Mouse (Mus musculus): ENCODE measurements around the gene Srp54a.
"Not testable (repeated sequence)": the region's sequence is repeated elsewhere in the genome, so short reads cannot be mapped to it uniquely, and the experiment has no call there.

Gene Srp54a

DNA sequence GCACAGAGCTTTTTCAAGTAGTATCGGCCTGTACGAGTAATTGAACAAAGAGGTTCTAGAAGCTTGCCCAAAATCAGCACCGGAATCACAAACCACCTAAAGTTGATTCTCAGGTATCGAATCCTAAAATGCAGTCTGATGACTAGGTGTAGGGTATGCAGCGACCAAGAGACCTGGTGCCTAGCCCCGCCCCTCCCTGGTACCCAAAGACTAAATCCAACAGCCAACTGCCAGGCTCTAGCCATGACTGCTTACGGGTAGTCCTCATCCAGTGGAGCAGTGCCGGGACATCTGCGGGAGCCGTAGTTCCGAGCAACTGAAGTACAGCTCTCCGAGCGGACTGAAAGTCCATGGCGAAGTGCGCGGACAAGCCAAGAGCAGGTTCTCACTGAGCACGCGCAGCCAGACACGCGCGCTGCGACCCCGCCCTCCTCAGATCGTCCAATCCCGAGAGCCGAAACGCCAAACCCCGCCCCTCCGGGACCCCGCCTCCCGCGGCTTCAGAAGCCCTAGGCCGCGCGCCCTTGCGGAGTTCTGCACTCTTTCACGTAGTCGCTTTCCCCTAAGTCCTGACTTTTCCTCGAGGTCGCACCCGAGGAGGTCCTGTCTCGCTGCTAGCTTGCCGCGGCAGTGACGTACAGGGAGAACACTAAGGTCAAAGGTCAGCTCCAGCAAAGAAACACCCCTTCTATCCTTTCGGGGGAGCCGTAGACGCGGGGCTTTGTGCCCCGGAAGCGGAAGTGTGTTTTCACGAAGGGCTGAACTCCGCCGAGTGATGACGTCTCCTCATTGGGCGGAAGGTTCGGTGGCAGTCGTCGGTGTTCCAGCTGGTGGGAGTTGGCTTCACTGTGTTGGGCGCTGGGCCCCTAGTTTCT is at the start of gene Srp54a, which contains the start of gene 2700097O09Rik:
Gene Srp54a (plus strand): TSS at position 537 of the 875 bp plus-strand sequence.
Gene 2700097O09Rik (minus strand): TSS at position 385 of the 875 bp plus-strand sequence.
- peak; percentile 94 for DNase-seq (ENCODE audit: low spot score in 2 of 2)

GRCm38 (mm10) chr12:55041011-55041410 is 39.1 kb upstream of the Srp54a start:
- no peak for DNase-seq (ENCODE audit: low spot score in 2 of 2)

GRCm38 (mm10) chr12:55049731-55050353 is 30.2 kb upstream of the Srp54a start:
- no peak for DNase-seq (ENCODE audit: low spot score in 2 of 2)

DNA sequence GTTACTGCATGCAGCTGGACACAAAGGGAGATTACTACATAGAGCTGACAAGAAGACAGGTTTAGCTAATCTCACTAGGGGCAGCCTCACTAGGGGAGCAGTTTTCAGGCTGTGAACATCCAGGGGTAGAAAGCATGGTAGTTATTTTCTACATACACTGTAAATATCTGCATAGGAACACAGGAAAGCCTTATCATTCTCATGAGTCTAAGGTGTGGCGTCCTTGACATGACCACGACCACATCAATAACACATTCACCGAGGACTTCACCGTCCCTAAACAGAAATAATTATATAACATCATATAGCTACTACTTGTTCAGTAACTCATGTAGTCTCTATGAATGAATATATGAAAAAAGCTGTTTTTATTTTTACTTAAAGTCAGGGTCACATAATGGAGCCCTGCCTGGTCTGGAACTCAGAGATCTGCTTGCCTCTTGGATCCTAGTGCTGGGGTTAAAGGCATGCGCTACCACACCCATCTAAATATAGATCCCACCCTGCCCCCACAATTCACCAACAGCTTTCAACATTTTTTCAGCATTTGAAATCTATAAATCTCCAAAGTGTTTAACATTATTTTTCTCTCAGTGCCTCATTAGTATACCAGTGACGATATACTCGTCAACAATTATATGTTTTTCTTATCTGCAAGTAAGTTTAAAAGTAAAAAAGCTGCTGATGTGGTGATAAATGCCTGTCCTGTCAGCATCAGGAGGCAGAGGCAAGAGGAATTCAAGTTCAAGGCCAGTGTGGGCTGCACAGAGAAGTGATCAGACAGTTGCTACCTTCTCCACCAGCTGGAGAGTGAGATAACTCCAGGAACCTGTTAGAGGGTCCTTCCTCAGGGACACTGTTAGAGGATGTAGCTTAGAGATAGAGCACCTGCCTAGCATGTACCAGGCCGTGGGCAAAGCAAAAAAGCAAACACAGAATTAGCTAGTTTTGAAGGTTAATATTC is 28.6 kb upstream of the Srp54a start:
- DNase-seq (ENCODE audit: low spot score in 2 of 2): no peak

GRCm38 (mm10) chr12:55053267-55053666 is 26.8 kb upstream of the Srp54a start:
- DNase-seq (ENCODE audit: low spot score in 2 of 2): no peak

DNA sequence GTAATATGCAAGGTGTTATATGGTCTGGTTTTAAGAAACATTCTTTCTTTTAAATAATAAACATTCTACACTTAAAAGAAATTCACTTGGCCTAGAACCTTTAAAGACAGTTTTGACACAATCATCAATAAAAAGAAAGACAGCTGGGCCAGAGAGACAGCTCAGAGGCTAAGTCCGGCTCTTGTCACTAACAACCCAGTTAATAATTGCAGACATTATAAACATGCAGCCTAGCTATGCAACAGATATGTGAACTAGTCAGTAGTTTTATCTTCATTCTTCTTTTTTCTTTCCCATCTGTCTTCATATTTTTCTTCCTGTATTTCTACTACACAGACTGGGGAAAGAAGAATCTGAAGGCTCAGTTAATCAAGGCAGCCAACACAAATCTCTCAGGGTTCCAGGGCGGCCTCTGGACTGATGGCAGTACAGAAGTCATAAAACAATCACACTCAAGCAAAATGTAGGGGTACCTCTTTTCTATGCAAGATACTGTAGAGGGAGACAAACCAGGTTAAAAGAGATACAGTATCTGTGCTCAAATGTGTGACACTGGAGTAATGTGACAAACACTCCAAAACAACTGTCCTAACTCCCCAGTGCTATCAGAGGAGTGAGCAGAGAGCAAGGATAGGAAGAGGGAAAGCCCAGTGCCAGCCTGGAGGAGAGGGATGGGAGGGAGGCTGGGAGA is 25.4 kb upstream of the Srp54a start:
- DNase-seq (ENCODE audit: low spot score in 2 of 2): no peak

- DNase-seq (ENCODE audit: low spot score in 2 of 2): no peak
Measured at GRCm38 (mm10) chr12:55056703-55057102, 23.4 kb upstream of the Srp54a start.

- no peak for DNase-seq (ENCODE audit: low spot score in 2 of 2)
Measured at GRCm38 (mm10) chr12:55058865-55059615, 21.0 kb upstream of the Srp54a start.

- no peak for DNase-seq (ENCODE audit: low spot score in 2 of 2)
Measured at GRCm38 (mm10) chr12:55059812-55060211, 20.2 kb upstream of the Srp54a start.

DNA sequence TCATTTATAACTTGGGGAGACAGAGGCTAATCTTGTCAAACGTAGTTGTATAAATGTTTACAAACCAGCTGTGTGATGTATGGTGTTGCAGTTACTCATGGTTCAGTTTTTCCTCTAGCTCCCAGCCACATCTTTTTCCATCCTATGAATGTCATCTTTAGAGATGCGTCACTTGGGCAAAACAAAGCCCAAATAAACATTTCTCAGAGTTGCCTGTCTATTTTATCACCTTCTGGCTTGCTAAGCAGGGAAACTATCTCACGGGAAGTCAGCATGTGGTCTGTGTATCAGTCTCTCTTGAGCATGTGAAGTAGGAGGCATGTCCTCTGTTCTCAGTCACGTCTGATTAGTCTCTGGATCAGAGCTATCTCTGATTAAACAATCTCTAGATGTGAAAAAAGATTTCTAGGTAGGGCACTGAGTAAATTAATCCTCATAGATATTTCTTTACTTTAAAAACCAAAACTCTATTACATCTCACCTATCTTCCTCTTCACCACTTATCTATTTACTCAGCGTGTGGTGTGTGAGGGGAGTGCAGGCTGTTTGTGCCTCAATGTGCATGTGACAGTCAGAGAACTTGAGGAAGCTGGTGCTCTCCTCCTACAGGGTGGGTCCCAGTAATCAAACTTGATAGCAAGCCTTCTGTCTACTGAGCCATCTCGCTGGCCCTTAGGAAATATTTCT is 19.7 kb upstream of the Srp54a start:
- DNase-seq (ENCODE audit: low spot score in 2 of 2): no peak

GRCm38 (mm10) chr12:55061006-55061405 is 19.1 kb upstream of the Srp54a start:
- no peak for DNase-seq (ENCODE audit: low spot score in 2 of 2)

GRCm38 (mm10) chr12:55062141-55062540 is 17.9 kb upstream of the Srp54a start:
- no peak for DNase-seq (ENCODE audit: low spot score in 2 of 2)

DNA sequence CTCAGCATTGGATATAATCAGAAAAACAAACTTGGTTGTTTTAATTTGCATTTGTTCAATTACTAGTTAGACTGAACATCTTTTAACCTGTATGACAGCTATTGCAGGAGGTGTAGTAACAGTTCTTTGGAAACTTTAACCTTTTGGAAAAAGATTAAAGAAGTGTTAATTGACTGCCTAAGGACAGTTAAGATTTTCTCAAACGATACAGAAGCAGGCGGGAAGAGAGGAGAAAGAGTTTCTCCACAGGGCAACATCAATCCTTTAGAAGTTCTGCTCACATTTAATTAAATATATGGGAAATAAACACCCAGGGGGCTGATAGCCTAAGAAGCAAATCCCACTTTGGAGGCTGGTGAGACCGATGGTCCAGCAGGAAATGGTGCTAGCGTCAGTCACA is 7.6 kb upstream of the Srp54a start:
- DNase-seq (ENCODE audit: low spot score in 2 of 2): no peak

GRCm38 (mm10) chr12:55073686-55074085 is 6.4 kb upstream of the Srp54a start:
- no peak for DNase-seq (ENCODE audit: low spot score in 2 of 2)

DNA sequence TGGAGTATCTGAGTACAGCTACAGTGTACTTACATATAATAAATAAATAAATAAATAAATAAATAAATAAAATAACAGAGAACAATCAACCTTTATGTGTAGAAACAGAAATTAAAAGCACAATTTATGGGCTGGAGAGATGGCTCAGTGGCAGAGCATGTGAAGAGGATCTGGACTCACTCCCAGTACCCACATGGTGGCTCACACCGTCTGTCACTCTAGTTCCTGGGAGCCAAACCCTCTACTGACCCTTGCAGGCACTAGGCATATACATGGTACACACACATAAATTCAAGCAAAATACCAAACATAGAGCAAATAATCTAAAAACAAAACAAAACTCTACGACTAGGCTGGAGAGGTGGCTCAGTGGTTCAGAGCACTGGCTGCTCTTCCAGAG is 4.8 kb upstream of the Srp54a start:
- no peak for DNase-seq (ENCODE audit: low spot score in 2 of 2)

DNA sequence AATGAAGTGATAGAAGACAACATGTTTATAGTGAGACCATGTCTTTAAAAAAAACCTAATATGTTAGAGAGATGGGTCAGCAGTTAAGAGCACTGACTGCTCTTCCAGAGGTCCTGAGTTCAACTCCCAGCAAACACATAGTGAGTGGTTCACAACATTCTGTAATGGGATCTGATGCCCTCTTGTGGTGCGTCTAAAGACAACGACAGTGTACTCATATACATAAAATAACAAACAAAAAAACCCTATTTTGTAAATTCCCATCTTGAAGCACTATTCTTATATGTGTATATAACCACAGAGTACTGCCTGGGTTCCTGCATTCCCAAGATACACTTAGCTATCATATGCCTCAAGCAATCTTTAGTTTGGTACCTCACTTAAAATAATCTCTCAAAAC is 1.4 kb upstream of the Srp54a start:
- not testable (repeated sequence) for DNase-seq (ENCODE audit: low spot score in 2 of 2)

DNA sequence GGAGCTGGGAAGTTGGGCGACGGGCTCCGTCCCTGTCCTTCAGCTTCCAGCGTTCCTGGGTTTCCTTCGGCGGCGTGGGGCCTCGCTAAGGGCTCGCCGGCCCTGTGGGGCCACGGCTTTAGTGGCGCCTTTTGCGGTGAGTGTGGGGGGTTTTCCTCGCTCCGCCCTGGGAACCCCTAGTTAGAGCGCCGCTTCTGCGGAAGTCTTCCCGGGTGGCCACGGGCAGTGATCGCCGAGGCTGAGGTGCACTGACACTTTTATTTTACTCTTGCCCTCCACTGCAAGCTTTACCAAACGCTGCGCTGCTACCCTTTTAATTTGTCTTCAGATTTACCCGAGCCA is 510 bp downstream of the Srp54a start:
- not testable (repeated sequence) for DNase-seq (ENCODE audit: low spot score in 2 of 2)

GRCm38 (mm10) chr12:55092127-55092526 is 12.1 kb downstream of the Srp54a start:
- not testable (repeated sequence) for DNase-seq (ENCODE audit: low spot score in 2 of 2)

DNA sequence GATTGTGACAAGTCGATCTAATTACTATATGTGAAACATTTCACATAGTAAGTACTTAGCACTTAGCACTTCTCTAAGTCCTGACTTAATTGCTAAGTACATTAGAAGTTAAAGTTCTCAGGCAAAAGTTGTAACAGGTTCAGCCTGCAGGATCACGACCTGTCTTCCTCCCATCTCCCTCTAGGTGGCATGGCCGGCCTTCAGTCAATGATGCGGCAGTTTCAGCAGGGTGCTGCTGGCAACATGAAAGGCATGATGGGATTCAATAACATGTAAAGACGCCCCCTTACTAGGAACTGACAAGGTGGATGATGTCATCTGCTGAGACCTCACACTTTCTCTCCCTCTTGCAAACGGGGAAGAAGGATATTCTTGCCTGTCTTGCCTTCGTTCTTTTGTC is 32.6 kb downstream of the Srp54a start:
- DNase-seq (ENCODE audit: low spot score in 2 of 2): not testable (repeated sequence)

DNA sequence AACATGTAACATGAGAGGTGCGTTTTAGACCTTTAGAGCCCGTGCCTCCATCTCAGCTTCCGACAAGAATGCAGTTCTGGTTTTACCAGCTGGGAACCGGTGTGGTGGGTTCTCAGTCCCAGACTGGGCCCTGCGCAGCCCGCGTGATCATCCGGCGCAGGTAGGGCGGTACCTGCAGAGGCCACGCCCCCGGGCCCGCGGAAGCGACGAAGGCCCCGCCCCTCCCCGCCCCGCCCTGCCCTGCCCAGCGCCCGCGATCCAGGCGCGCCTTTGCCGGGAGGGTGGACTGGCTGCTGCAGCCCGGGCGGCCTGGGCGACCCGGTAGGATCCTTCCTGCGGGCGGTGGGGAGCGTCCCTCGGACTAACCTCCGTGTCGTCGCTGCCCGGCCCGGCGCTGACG is 44.2 kb downstream of the Srp54a start, which contains the start of gene Fam177a:
Gene Fam177a (plus strand): TSS at position 228 of the 400 bp plus-strand sequence.
- DNase-seq (ENCODE audit: low spot score in 2 of 2): not testable (repeated sequence)
